Mouse (Mus musculus): ENCODE results near the gene Gm17571. TPM values are rescaled to one million over a fixed set of nuclear protein-coding genes. Genes with fewer than 3 reads are reported as not detected.

Gene Gm17571
- polyA plus RNA-seq (2017; shearing (Covaris generic)), result not detected

DNA sequence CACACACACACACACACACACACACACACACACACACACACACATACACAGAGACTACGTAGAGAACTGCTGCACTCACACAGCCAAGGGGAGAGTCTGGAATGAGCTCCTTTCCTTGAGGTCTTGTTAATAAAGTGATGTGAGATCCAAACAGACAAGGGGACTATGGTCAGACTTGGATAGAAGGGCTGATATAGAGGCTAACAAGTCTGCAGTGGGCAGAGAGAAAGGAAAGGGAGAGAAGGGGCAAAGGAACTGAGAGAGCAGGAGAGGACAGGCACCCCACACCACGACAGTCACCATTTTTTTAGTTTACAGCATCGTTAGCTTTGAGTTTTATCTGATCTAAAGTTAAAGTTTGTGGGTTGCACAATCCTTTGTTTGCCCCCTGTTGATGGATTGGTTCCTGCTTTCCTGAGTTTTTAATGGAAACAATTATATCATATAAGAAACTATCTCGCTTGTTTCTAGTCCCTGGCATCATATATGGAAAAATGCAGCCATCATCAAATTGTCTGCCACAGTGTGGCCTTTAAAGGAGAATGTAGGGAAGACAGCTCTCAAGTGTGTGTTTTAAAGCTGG is at the start of gene Gm17571:
Gene Gm17571, minus strand, starts transcription at position 51 of the 583 bp plus-strand sequence.

Other genes with a start within 250 kb of the Gm17571 start
- gene Jrkl, start 200.9 kb downstream of the Gm17571 start, polyA plus RNA-seq (2017; shearing (Covaris generic)), result 5.7 TPM
- gene Ccdc82, start 199.8 kb downstream of the Gm17571 start, polyA plus RNA-seq (2017; shearing (Covaris generic)), result 43.1 TPM
- gene Maml2, start 148.8 kb downstream of the Gm17571 start, polyA plus RNA-seq (2017; shearing (Covaris generic)), result 11.4 TPM